Mouse (Mus musculus) B cell, adult 2 months (primary cell): ENCODE results near the gene Zbtb38.
A peak's percentile ranks its signal among the peaks of the same experiment; 100 is the strongest.
"Not testable (repeated sequence)": the region's sequence is repeated elsewhere in the genome, so short reads cannot be mapped to it uniquely, and the experiment has no call there.

Source experiments
- DNase-seq, 2 experiments: peaks; one replicate each; pipeline ENCODE4 v3.0.0; 2022

Zbtb38 gene

GRCm38 (mm10) chr9:96678611-96679010 is 74.0 kb downstream of the Zbtb38 start:
- DNase-seq, result no peak

- DNase-seq, result not testable (repeated sequence)
Measured at GRCm38 (mm10) chr9:96677711-96678110, 74.9 kb downstream of the Zbtb38 start.

GRCm38 (mm10) chr9:96676671-96677070 is 76.0 kb downstream of the Zbtb38 start:
- no peak for DNase-seq

- DNase-seq, result no peak
Measured at GRCm38 (mm10) chr9:96675763-96676640, 76.6 kb downstream of the Zbtb38 start.

GRCm38 (mm10) chr9:96675071-96675762 is 77.4 kb downstream of the Zbtb38 start:
- DNase-seq, result peak; percentile 68 to 76

GRCm38 (mm10) chr9:96674301-96674700 is 78.3 kb downstream of the Zbtb38 start:
- DNase-seq, result no peak

- DNase-seq, result no peak
Measured at GRCm38 (mm10) chr9:96672466-96672865, 80.2 kb downstream of the Zbtb38 start.

- no peak for DNase-seq
Measured at GRCm38 (mm10) chr9:96671249-96671648, 81.4 kb downstream of the Zbtb38 start.

- peak; percentile 93 to 96 for DNase-seq
Measured at GRCm38 (mm10) chr9:96669877-96670276, 82.8 kb downstream of the Zbtb38 start.

GRCm38 (mm10) chr9:96668628-96669027 is 84.0 kb downstream of the Zbtb38 start:
- peak; percentile 67 to 73 for DNase-seq

- DNase-seq, result no peak
Measured at GRCm38 (mm10) chr9:96660510-96661244, 92.0 kb downstream of the Zbtb38 start.

- no peak for DNase-seq
Measured at GRCm38 (mm10) chr9:96659801-96660200, 92.8 kb downstream of the Zbtb38 start.

GRCm38 (mm10) chr9:96653538-96653937 is 99.1 kb downstream of the Zbtb38 start:
- no peak for DNase-seq

GRCm38 (mm10) chr9:96652763-96653162 is 99.9 kb downstream of the Zbtb38 start:
- DNase-seq, result peak; percentile 46 to 55

GRCm38 (mm10) chr9:96650807-96651206 is 101.8 kb downstream of the Zbtb38 start:
- no peak for DNase-seq

GRCm38 (mm10) chr9:96649924-96650323 is 102.7 kb downstream of the Zbtb38 start:
- peak; percentile 52 to 64 for DNase-seq

- no peak for DNase-seq
Measured at GRCm38 (mm10) chr9:96649362-96649761, 103.3 kb downstream of the Zbtb38 start.

- no peak for DNase-seq
Measured at GRCm38 (mm10) chr9:96646668-96647295, 105.8 kb downstream of the Zbtb38 start.

- DNase-seq, result no peak
Measured at GRCm38 (mm10) chr9:96644840-96645239, 107.8 kb downstream of the Zbtb38 start.

- not testable (repeated sequence) for DNase-seq
Measured at GRCm38 (mm10) chr9:96644002-96644401, 108.6 kb downstream of the Zbtb38 start.

GRCm38 (mm10) chr9:96639451-96639850 is 113.2 kb downstream of the Zbtb38 start:
- no peak for DNase-seq

- no peak for DNase-seq
Measured at GRCm38 (mm10) chr9:96638508-96638907, 114.1 kb downstream of the Zbtb38 start.

- DNase-seq, result peak in 1 of 2 experiments; percentile 15
Measured at GRCm38 (mm10) chr9:96637157-96637548, 115.5 kb downstream of the Zbtb38 start.
